Mouse (Mus musculus): ENCODE data around the gene Gabrg3.

- TF ChIP-seq CTCF (IDR thresholded peaks at IDR 0.05; ENCODE audit: control insufficient read depth, insufficient read depth, insufficient read length), result no peak
- TF ChIP-seq MAX (IDR thresholded peaks at IDR 0.05), result no peak
- TF ChIP-seq USF1 (IDR thresholded peaks at IDR 0.05; ENCODE audit: low read depth), result no peak
- TF ChIP-seq MYOD1 (IDR thresholded peaks at IDR 0.05; ENCODE audit: control insufficient read depth, insufficient read length, low read depth), result no peak
- no peak for TF ChIP-seq MYOG (IDR thresholded peaks at IDR 0.05; ENCODE audit: control insufficient read depth, extremely low read depth, insufficient read length)
Measured at GRCm38 (mm10) chr7:57348774-57349173, 38.2 kb downstream of the Gabrg3 start.

Data from C2C12 (cell line).